Mouse (Mus musculus): Measurements from ENCODE around the gene Fbxo8.
A peak's percentile ranks its signal among the peaks of the same experiment; 100 is the strongest.

Gene Fbxo8

DNA sequence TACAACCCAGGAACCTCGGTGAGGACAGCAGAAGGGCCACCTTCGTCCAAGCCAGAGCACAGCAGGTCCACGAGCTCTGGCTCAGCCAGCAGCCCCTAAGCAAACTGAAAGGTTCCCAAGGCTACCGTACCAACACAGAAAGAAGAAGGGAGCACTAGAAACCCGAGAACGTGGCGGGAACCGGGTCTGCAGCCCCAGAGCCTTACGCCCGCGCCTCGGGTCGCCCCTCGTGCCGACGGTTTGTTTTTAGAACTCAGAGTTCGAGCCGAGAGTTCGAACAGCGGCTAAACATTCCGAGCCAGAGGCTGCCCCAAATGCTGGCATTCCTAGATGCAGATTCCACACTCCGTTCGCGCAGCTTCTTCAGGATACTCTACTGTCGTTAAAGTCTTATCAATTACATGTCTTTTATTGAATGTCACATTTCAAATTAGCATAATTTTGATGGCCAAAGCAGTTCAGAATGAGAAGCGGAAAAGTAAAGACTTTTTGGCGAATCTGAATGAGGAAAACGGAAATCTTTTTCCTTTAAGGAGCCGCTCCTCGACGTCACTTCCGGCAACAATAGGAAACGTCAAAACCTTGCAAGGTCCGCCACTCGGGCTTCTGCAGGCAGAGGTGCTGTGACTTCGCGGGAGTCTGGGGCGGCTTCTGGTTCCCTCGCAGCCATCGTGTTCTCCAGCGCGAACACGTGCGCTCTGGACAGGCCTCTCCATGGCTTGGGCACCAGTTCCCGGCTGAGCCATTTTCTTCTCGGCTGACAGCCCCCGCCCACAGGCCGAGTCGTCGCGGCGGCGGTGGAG is at the start of gene Fbxo8, which contains the start of gene Cep44:
Gene Fbxo8, plus strand, starts transcription at position 533 of the 803 bp plus-strand sequence.
Gene Cep44, minus strand, starts transcription at position 490 of the 803 bp plus-strand sequence.
- DNase-seq (ENCODE audit: low read depth), result peak; percentile 69

DNA sequence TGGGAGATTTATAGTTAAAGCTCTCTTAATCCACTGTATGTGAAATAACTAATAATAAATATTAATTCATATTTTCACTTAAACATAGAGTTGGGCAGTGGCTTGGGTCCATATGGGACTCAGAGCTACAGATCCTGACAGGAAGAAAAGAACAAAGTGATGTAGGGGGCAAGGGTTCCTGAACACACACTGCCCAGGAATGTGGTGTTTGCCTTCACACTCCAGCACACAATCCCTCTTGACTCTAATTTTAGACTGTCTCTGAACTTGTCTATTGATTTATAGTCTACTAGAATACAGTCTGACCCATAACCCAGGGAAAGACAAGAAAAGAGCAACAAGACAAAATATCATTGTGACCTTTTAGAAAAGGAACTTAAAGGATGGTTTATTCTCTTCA is 49.0 kb upstream of the Fbxo8 start:
- no peak for DNase-seq (ENCODE audit: low read depth)

DNA sequence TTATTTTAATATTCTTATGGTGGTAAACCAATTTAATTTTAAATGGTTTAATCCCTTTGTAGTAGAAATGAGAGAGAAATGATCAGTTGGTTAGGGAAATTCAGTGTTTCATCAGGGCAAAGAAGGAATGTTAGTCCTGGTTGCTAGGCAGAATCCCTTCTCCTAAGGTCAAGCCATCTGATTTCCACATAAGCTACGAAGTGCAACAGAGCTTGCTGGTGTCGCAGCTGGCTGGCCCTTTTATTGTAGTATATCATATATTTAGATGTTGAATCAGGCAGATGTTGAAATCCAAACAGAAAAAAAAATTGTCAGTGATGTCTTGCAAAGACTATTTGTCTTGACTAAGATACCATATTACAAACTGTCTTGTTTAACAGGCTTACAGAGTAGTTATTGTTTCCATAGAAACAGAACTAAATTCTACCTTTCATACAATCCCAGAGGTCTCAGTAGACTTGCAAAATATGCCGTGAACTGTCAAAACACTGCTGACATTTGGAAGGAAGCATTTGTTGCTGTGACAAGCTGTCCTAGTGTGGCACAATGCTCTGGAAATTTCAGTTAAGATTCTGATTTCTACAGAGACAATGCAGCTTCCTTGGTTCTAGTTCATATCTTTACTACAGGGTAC is 42.5 kb upstream of the Fbxo8 start:
- no peak for DNase-seq (ENCODE audit: low read depth)

DNA sequence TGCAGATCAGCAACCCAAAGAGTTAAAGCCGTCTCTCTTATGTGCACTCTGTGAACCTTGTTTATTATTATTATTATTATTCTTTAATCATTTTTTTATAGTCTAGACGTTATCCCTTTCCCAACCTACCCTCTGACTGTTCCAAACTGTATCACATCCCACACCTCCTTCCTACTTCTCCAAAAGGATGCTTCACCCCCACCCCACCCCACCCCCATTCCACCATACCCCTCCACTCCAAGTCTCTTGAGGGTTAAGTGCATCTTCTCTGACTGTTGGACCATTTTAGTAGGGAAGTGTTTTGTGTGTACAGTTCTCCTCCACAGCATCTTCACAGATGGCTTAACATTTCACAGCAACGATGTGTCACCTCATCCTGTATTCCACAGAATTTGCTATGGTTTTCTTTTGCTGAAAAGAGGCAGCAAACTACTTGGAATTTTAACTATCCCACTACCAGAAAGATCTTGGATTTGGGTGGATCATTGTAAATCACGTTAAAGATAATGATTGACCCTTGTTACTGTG is 41.9 kb upstream of the Fbxo8 start:
- no peak for DNase-seq (ENCODE audit: low read depth)

GRCm38 (mm10) chr8:56518848-56519247 is 32.0 kb upstream of the Fbxo8 start:
- no peak for DNase-seq (ENCODE audit: low read depth)

DNA sequence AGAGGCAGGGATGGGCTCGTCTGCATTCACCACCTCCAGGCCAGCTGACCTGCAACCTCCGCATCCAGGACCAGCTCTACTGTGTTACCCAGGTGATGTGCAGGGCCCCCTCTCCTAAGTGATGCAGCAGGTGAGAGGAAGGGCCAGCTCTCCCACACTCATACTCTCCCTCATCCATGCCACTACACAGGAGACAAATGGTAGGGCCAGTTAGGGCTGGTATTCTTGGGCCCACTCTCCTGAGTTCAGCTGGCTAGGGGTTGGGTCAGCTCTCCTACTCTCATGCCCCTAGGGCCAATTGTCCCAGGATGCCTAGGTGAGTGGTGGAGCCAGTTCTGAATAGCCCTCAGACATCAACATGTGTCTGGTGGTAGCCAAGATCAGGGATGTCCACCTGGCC is 30.6 kb upstream of the Fbxo8 start:
- no peak for DNase-seq (ENCODE audit: low read depth)

DNA sequence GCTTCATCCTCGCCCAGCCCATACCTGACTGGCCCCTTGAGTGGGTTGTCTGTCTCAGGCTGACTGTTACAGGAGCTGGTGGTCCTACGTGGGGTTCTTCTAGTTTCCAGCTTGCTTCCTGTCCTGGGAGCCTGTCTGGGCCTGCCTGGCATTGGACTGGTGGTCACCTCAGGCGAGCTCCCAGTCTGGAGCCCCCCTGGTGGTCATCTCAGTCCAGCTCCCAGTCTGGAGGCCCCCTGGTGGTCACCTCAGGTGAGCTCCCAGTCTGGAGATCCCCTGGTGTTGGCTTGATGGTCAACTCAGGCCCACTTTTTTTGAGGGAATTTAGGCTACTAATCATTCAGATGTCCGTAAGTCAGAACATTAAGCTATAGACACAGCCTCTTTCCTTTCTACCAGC is 29.8 kb upstream of the Fbxo8 start:
- no peak for DNase-seq (ENCODE audit: low read depth)

DNA sequence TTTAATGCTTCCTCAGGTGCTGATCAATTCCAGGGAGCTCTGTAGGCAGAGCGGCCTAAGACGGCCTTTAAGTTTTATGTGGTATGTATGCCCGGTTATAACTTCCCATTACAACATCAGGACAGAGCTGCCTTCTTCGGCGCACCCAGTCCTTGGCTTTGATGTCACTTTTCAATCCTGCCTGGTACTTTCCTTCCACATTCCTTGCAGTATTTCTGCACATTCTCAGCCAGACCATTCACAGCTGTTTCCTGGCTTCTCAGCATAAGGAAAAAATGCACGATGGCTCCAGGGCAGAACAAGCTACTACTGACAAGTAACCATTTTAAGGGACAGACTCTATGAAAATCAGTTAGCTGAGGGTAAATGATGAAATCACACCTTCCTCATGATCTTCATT is 22.0 kb upstream of the Fbxo8 start:
- DNase-seq (ENCODE audit: low read depth), result no peak

GRCm38 (mm10) chr8:56530359-56530758 is 20.5 kb upstream of the Fbxo8 start:
- peak; percentile 58 for DNase-seq (ENCODE audit: low read depth)

- DNase-seq (ENCODE audit: low read depth), result no peak
Observed at GRCm38 (mm10) chr8:56540706-56541105, 10.2 kb upstream of the Fbxo8 start.

DNA sequence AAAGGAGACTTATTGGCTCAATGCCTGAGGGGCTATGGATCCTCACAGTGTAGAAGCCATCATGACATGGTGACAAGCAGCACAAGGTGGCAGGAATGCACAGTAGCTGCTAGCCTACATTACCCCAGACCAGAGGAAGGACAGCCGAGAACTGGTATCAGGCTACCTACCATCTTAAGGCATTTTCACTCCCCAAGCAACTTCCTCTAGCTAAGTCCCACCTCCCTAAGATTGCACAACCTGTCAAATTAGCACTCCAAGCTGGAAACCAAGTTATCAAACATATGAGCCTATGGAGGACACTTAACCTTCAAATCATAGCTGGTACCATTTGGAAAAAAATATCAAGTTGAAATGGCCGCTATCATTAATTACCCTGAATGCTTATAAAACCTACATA is 3.0 kb upstream of the Fbxo8 start:
- no peak for DNase-seq (ENCODE audit: low read depth)

GRCm38 (mm10) chr8:56551361-56551852 is 517 bp downstream of the Fbxo8 start:
- DNase-seq (ENCODE audit: low read depth), result peak; percentile 94

DNA sequence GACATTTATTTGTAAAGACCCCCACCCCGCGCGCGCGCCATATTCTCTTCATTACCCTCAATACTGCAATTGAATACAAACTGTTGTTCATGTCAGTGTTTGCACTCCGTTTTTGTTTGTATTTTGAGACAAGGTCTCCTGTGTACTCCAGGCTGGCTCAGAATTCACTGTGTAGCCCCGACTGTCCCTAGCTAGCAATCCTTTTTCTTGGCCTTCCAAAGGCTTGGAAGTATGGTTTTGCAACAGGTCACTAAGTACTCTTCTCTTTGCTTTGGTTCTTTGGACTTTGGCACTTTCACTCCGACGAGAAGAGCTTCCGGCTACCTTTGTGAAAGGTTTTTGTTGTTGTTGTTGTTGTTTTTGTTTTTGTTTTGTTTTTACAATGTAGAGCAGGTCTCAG is 1.2 kb downstream of the Fbxo8 start:
- DNase-seq (ENCODE audit: low read depth), result peak; percentile 13

- peak; percentile 8 for DNase-seq (ENCODE audit: low read depth)
Observed at GRCm38 (mm10) chr8:56552551-56553103, 1.7 kb downstream of the Fbxo8 start.

GRCm38 (mm10) chr8:56564399-56565047 is 13.6 kb downstream of the Fbxo8 start:
- DNase-seq (ENCODE audit: low read depth), result no peak

DNA sequence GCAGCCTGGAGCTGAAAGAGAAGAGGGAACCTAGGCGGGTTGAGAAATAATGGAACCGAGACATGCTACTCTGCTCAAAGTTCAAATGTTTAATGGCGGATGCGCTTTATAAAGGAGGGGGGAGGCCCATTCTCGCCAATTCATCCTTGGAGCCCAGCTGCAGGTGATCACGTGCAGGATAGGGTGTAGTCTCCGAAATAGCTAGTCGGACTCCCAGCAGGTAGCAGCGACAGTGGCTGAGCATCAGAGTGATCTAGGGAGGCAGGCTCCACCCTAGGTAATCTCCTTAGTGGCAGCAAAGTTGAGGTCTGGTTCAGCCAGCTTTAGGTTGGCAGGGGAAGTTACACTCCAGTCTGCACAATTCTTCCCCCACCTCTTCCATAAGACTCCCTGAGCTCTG is 16.0 kb downstream of the Fbxo8 start:
- DNase-seq (ENCODE audit: low read depth), result no peak

GRCm38 (mm10) chr8:56580918-56581317 is 30.0 kb downstream of the Fbxo8 start:
- no peak for DNase-seq (ENCODE audit: low read depth)

DNA sequence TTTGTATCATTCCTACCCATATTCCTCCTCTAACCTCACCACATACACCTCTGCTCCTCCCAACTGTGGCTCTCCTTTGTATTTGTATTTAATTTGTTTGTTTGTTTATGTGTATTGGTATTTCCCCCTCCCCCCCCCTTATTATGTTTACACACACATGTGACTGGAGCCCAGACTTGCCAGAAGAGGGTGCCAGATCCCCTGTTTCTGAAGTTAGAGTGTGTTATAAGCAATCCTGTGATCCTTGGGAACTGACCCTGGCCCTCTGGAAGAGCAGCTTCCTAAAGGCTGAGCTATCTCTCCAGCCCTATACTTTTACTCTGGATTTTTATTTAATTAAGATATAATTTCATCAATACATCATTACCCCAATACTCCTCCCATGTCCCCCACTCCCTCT is 32.0 kb downstream of the Fbxo8 start:
- DNase-seq (ENCODE audit: low read depth), result no peak

DNA sequence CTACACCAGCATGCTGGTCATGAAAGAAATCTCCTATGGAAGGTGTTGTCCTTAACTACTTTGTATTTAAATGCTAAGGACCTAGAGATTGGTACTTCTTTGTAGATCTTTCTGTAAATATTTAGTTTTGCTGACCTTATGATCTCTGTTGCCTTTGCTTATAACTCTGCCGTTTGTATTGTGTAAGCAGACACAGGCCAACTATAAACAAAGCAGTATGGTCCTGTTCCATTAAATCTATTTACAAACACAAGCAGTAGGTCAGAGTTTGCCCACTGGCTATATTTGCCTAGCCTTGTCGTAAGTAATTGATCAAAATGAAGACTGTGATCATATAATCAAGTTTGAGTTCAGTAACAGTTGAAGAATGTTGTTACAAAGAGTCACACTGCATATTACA is 38.1 kb downstream of the Fbxo8 start:
- no peak for DNase-seq (ENCODE audit: low read depth)

DNA sequence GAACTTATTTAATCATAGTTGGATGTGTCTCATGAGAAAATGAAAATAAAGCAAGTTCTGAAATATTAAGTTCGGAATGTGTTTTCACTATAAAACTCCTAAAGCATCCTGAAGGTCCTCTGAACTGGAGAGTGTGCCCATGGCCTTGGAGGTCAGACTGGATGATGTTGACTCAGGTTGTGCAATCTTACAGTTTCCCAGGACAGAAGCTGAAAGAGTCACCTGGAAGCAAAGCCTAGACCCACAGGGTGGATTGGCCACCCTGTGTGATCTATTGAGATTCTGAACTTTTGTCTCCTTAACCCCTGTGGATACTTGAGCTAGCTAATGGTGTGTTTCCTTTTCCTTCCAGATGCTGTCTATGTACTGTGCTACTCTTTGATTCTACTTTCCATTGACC is 40.2 kb downstream of the Fbxo8 start:
- no peak for DNase-seq (ENCODE audit: low read depth)

DNA sequence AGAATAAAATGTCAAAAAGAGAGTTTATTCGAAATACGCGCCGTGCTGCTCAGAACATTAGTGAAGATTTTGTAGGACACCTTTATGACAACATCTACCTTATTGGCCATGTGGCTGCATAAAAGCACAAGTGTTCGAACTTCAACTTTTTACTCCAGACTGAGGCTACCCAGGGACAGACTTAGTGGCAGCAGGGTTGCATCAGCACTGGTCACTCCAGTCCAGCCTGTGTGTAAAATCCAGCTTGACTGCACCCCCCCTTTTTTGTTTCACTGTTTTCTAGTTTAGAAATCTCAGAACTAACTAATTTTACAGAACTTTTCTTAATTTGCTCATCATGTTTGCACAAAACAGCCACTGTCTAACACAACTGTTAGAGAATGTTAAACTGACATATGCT is 40.6 kb downstream of the Fbxo8 start:
- DNase-seq (ENCODE audit: low read depth), result no peak

- no peak for DNase-seq (ENCODE audit: low read depth)
Observed at GRCm38 (mm10) chr8:56606481-56606880, 55.6 kb downstream of the Fbxo8 start.
